Mouse (Mus musculus) cortical plate, adult 2 months (tissue): Measurements from ENCODE around the gene Tnxb.

Source experiments
- CTCF ChIP-seq: fragments of 200-500 bp; IDR thresholded peaks from 2 replicates; pipeline ENCODE4 v1.5.1; 2011; ENCODE audit warnings: mild to moderate bottlenecking, control low read depth, low read length; ENCODE audit not compliant: insufficient read depth; ENCODE audit errors: extremely low read depth
- POLR2A ChIP-seq: fragments of 200-500 bp; IDR thresholded peaks from 2 replicates; pipeline ENCODE4 v1.6.1; 2011; ENCODE audit warnings: mild to moderate bottlenecking, low read length, control low read depth; ENCODE audit not compliant: insufficient read depth; ENCODE audit errors: extremely low read depth

- TF ChIP-seq CTCF (no peak), POLR2A (no peak)
Observed at GRCm38 (mm10) chr17:34717401-34717800, 47.1 kb downstream of the Tnxb start.
